ENCODE assay signal across 17 mouse cellular contexts in the genomic region with DNA sequence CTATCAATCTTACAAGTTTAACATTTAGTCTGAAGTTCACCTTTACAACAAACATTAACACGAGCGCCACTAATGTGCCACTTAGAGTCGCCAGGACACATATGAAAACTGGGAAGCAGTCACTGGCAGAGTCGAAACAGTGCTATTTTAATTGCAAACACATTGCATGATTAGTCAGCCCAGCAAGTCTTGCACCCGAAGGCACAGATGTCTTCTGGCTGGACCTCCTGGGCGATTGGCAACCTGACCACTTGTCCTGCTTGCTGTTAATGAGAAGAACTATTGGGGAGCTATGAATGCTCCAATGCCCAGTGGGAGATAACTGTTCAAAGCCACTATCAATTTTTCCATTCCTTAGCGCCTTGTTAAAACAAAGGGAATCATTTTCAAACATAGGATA.
A peak's percentile ranks its signal among the peaks of the same experiment; 100 is the strongest.
DNase-seq lines count a peak whose midpoint lies in the region; ATAC-seq and TF ChIP-seq lines count a peak whose summit lies in the region.
"Had no signal": no experiment of that assay in that cellular context is flagged by ENCODE, and none has a peak within 500 bp of the region (broad histone marks: within the 10 kb centered on the region; RNA-seq: fewer than 3 reads in every experiment).

No protein-coding gene starts in this region.

- no peak for TF ChIP-seq CTCF in hindbrain, postnatal 0 days (IDR thresholded peaks at IDR 0.05; ENCODE audit: low read depth)
- TF ChIP-seq CTCF in brain, embryonic 14.5 days (IDR thresholded peaks at IDR 0.05; ENCODE audit: borderline replicate concordance, extremely low read depth, insufficient read depth, insufficient read length) = no peak
- TF ChIP-seq CTCF in layer of hippocampus, adult 2 months (conservative IDR thresholded peaks at IDR 0.05) = no peak

- no peaks in the 10 kb centered on the region for H3K4me1 ChIP-seq in hindbrain, postnatal 0 days (ENCODE audit: insufficient read depth, low read length)
- no peaks in the 10 kb centered on the region for H3K4me1 ChIP-seq in hindbrain, embryonic 14.5 days (replicated peaks; ENCODE audit: control insufficient read depth, insufficient read depth, low read length)
- H3K4me1 ChIP-seq: heart, embryonic 13.5 days; hindbrain, embryonic 15.5 days; liver, embryonic 13.5 days; midbrain, embryonic 15.5 days; neural tube, embryonic 13.5 days had no signal

- DNase-seq in hindbrain, postnatal 0 days (ENCODE audit: low spot score) = peak; percentile 51
- no peak for DNase-seq in hindbrain, embryonic 14.5 days (ENCODE audit: low spot score)
- peak; percentile 69 for DNase-seq in brain, embryonic 14.5 days (ENCODE audit: low read depth)
- DNase-seq in cerebellum, adult 9-10 months = peak; percentile 99
- peak; percentile 7 to 21 for DNase-seq in layer of hippocampus, adult 2 months (ENCODE audit: low spot score in 2 of 2)
- no peak for DNase-seq in ovary, adult 18-20 months (ENCODE audit: low spot score)
- DNase-seq in yolk sac, embryonic 10.5 days (ENCODE audit: low spot score) = no peak
- DNase-seq: liver, embryonic 13.5 days; lung, postnatal 14 days; right cerebral cortex, adult 18-20 months; thymus, postnatal 36 days had no signal

- H3K4me3 ChIP-seq in hindbrain, postnatal 0 days (ENCODE audit: low read length) = no peak overlapping the region
- no peak overlapping the region for H3K4me3 ChIP-seq in hindbrain, embryonic 14.5 days (replicated peaks; ENCODE audit: low read length)
- H3K4me3 ChIP-seq in layer of hippocampus, adult 2 months = no peak overlapping the region
- H3K4me3 ChIP-seq: heart, embryonic 13.5 days; hindbrain, embryonic 15.5 days; liver, embryonic 13.5 days; midbrain, embryonic 15.5 days; neural tube, embryonic 13.5 days had no signal

- ATAC-seq in hindbrain, postnatal 0 days = no peak
- no peak for ATAC-seq in hindbrain, embryonic 14.5 days (ENCODE audit: low FRiP score)
- ATAC-seq in megakaryocyte-erythroid progenitor cell, adult 5-6 weeks (replicated peaks; ENCODE audit: low FRiP score, low TSS enrichment, poor library complexity, severe bottlenecking) = no peak
- ATAC-seq: CD4-positive, CD25-positive, alpha-beta regulatory T cell, adult 4 months; midbrain, embryonic 15.5 days had no signal

- H3K9me3 ChIP-seq in hindbrain, postnatal 0 days (ENCODE audit: low read length) = no peaks in the 10 kb centered on the region
- no peaks in the 10 kb centered on the region for H3K9me3 ChIP-seq in hindbrain, embryonic 14.5 days (ENCODE audit: control insufficient read depth, low read length)
- H3K9me3 ChIP-seq: heart, embryonic 13.5 days; hindbrain, embryonic 15.5 days; liver, embryonic 13.5 days; midbrain, embryonic 15.5 days; neural tube, embryonic 13.5 days had no signal

- H3K36me3 ChIP-seq in hindbrain, postnatal 0 days (ENCODE audit: insufficient read depth, low read length) = no peaks in the 10 kb centered on the region
- no peaks in the 10 kb centered on the region for H3K36me3 ChIP-seq in hindbrain, embryonic 14.5 days (replicated peaks; ENCODE audit: control insufficient read depth, insufficient read depth)
- H3K36me3 ChIP-seq: heart, embryonic 13.5 days; hindbrain, embryonic 15.5 days; liver, embryonic 13.5 days; midbrain, embryonic 15.5 days; neural tube, embryonic 13.5 days had no signal

- no peak overlapping the region for H3K9ac ChIP-seq in hindbrain, postnatal 0 days (replicated peaks; ENCODE audit: low read length)
- H3K9ac ChIP-seq in hindbrain, embryonic 14.5 days = no peak overlapping the region
- H3K9ac ChIP-seq: heart, embryonic 13.5 days; hindbrain, embryonic 15.5 days; liver, embryonic 13.5 days; midbrain, embryonic 15.5 days; neural tube, embryonic 13.5 days had no signal

- H3K27me3 ChIP-seq in hindbrain, postnatal 0 days (ENCODE audit: insufficient read depth, low read length) = no peaks in the 10 kb centered on the region
- no peaks in the 10 kb centered on the region for H3K27me3 ChIP-seq in hindbrain, embryonic 14.5 days (ENCODE audit: control insufficient read depth, insufficient read depth, low read length)
- H3K27me3 ChIP-seq: heart, embryonic 13.5 days; hindbrain, embryonic 15.5 days; liver, embryonic 13.5 days; midbrain, embryonic 15.5 days; neural tube, embryonic 13.5 days had no signal

- 56% methylated on average over 7 of the region's 7 CpGs for WGBS in hindbrain, postnatal 0 days
- 70% methylated on average over 7 of the region's 7 CpGs for WGBS in hindbrain, embryonic 14.5 days

- H3K4me2 ChIP-seq in hindbrain, postnatal 0 days (ENCODE audit: low read depth, low read length) = no peak overlapping the region
- no peak overlapping the region for H3K4me2 ChIP-seq in hindbrain, embryonic 14.5 days (replicated peaks)
- H3K4me2 ChIP-seq: heart, embryonic 13.5 days; hindbrain, embryonic 15.5 days; liver, embryonic 13.5 days; midbrain, embryonic 15.5 days; neural tube, embryonic 13.5 days had no signal

- no peak overlapping the region for H3K27ac ChIP-seq in hindbrain, postnatal 0 days
- no peak overlapping the region for H3K27ac ChIP-seq in hindbrain, embryonic 14.5 days
- no peak overlapping the region for H3K27ac ChIP-seq in layer of hippocampus, adult 2 months
- H3K27ac ChIP-seq: heart, embryonic 13.5 days; hindbrain, embryonic 15.5 days; liver, embryonic 13.5 days; midbrain, embryonic 15.5 days; neural tube, embryonic 13.5 days had no signal

- TF ChIP-seq POLR2A in brain, embryonic 14.5 days (IDR thresholded peaks at IDR 0.05; ENCODE audit: borderline replicate concordance, extremely low read depth, insufficient read depth, insufficient read length, poor library complexity, severe bottlenecking) = no peak

Comparison
In these comparisons a context has a peak if more than half of its experiments do, and no peak if none do; other contexts are left out.
1. DNase-seq: peak in hindbrain, postnatal 0 days (single experiment), brain, embryonic 14.5 days (single experiment), cerebellum, adult 9-10 months (single experiment) and layer of hippocampus, adult 2 months (2 of 2); none in hindbrain, embryonic 14.5 days (single experiment), ovary, adult 18-20 months (single experiment) and yolk sac, embryonic 10.5 days (single experiment).